Mouse (Mus musculus): Measurements from ENCODE around the gene Mgst2. TPM values are rescaled to one million over a fixed set of nuclear protein-coding genes. Genes with fewer than 3 reads are reported as not detected.

Mgst2 gene
- total and polyA plus RNA-seq, 3 experiments, result 48.8 to 147 (median 76.0) TPM

GRCm38 (mm10) chr3:51708375-51708745 lies 48.2 kb downstream of the Mgst2 start:
- H3K79me2 ChIP-seq (replicated peaks; ENCODE audit: control insufficient read depth, extremely low read depth, insufficient read depth, poor library complexity, severe bottlenecking), result no peaks in the 10 kb centered on the region
- peaks cover 9% of the 10 kb centered on the region for H3K9me3 ChIP-seq (replicated peaks; ENCODE audit: low read length)
- H3K36me3 ChIP-seq (replicated peaks in 1 of 2; ENCODE audit: control insufficient read depth in 1 of 2, insufficient read depth in 1 of 2, low read length in 1 of 2), result no peaks in the 10 kb centered on the region
- dilution Hi-C loops (cut with MboI; ENCODE audit: extremely low pct_ligation_motif_present, extremely low pct_unique_long_range_greater_than_20kb, low sequenced_read_pairs) (no loop called here), in situ Hi-C loops (cut with MboI; ENCODE audit: low pct_ligation_motif_present, low pct_unique_long_range_greater_than_20kb, low sequenced_read_pairs) (loop anchor here (10.0 to 25.0 kb wide), 2 partner anchors 304 to 536 kb away; no protein-coding TSS in a partner anchor)
- no peak for TF ChIP-seq MAX (IDR thresholded peaks at IDR 0.05; ENCODE audit: low read length)
- no peak for TF ChIP-seq PAX5 (IDR thresholded peaks at IDR 0.05; ENCODE audit: low read length)
- no peak for TF ChIP-seq E2F4 (IDR thresholded peaks at IDR 0.05; ENCODE audit: insufficient replicate concordance, low read depth, low read length)
- no peak for TF ChIP-seq BHLHE40 (IDR thresholded peaks at IDR 0.05; ENCODE audit: low read depth, low read length)
- no peak for TF ChIP-seq POLR2A (IDR thresholded peaks at IDR 0.05; ENCODE audit: low read depth, low read length)
- H3K27me3 ChIP-seq (replicated peaks), result no peaks in the 10 kb centered on the region
- no peak for DNase-seq (ENCODE audit: extremely low read depth)
- H3K9ac ChIP-seq (ENCODE audit: insufficient read depth, low read depth), result no peak overlapping the region
- H3K4me1 ChIP-seq (ENCODE audit: control insufficient read depth in 1 of 2, insufficient read depth in 2 of 2), result no peaks in the 10 kb centered on the region
- H3K4me3 ChIP-seq (replicated peaks in 1 of 3; ENCODE audit: low read depth in 2 of 3, low read length in 2 of 3, poor library complexity in 1 of 3), result no peak overlapping the region
- H3K27ac ChIP-seq (ENCODE audit: insufficient read depth, low read depth), result no peak overlapping the region
- H3K4me2 ChIP-seq (ENCODE audit: insufficient read depth, low read depth, poor library complexity, severe bottlenecking), result no peak overlapping the region

GRCm38 (mm10) chr3:51708746-51709411 lies 48.7 kb downstream of the Mgst2 start:
- H3K9me3 ChIP-seq (replicated peaks; ENCODE audit: low read length), result peaks cover 9% of the 10 kb centered on the region
- H3K79me2 ChIP-seq (replicated peaks; ENCODE audit: control insufficient read depth, extremely low read depth, insufficient read depth, poor library complexity, severe bottlenecking), result no peaks in the 10 kb centered on the region
- no peaks in the 10 kb centered on the region for H3K36me3 ChIP-seq (replicated peaks in 1 of 2; ENCODE audit: control insufficient read depth in 1 of 2, insufficient read depth in 1 of 2, low read length in 1 of 2)
- H3K4me1 ChIP-seq (ENCODE audit: control insufficient read depth in 1 of 2, insufficient read depth in 2 of 2), result no peaks in the 10 kb centered on the region
- no peak overlapping the region for H3K4me2 ChIP-seq (ENCODE audit: insufficient read depth, low read depth, poor library complexity, severe bottlenecking)
- no peak for DNase-seq (ENCODE audit: extremely low read depth)
- TF ChIP-seq ZNF384 (IDR thresholded peaks at IDR 0.05; ENCODE audit: low read depth, low read length) (no peak), TCF12 (IDR thresholded peaks at IDR 0.05; ENCODE audit: low read depth, low read length) (no peak), MYC (IDR thresholded peaks at IDR 0.05; ENCODE audit: low read depth, low read length) (no peak), RCOR1 (conservative IDR thresholded peaks at IDR 0.05; ENCODE audit: low read depth, low read length) (no peak), HCFC1 (IDR thresholded peaks at IDR 0.05; ENCODE audit: low read depth, low read length) (no peak), MAX (IDR thresholded peaks at IDR 0.05; ENCODE audit: low read length) (no peak), NRF1 (IDR thresholded peaks at IDR 0.05; ENCODE audit: low read depth, low read length) (no peak), NELFE (IDR thresholded peaks at IDR 0.05; ENCODE audit: low read depth, low read length) (no peak), ZC3H11A (IDR thresholded peaks at IDR 0.05; ENCODE audit: low read depth, low read length) (no peak), RAD21 (IDR thresholded peaks at IDR 0.05; ENCODE audit: low read depth, low read length) (no peak), JUN (IDR thresholded peaks at IDR 0.05; ENCODE audit: insufficient read depth, low read depth, low read length) (no peak), ELF1 (IDR thresholded peaks at IDR 0.05; ENCODE audit: low read depth, low read length) (no peak), CHD1 (IDR thresholded peaks at IDR 0.05; ENCODE audit: low read depth, low read length) (no peak), CTCF (conservative IDR thresholded peaks at IDR 0.05 in 1 of 2, IDR thresholded peaks at IDR 0.05 in 1 of 2; ENCODE audit: low read depth in 2 of 2, low read length in 2 of 2) (no peak), IRF4 (IDR thresholded peaks at IDR 0.05; ENCODE audit: low read depth, low read length) (no peak), MAFK (IDR thresholded peaks at IDR 0.05; ENCODE audit: insufficient replicate concordance, low read length) (no peak), JUND (conservative IDR thresholded peaks at IDR 0.05; ENCODE audit: low read depth, low read length) (no peak), MAZ (IDR thresholded peaks at IDR 0.05; ENCODE audit: low read depth, low read length) (no peak), MEF2A (IDR thresholded peaks at IDR 0.05; ENCODE audit: borderline replicate concordance, low read depth, low read length) (no peak), E2F4 (IDR thresholded peaks at IDR 0.05; ENCODE audit: insufficient replicate concordance, low read depth, low read length) (no peak)
- no peak overlapping the region for H3K4me3 ChIP-seq (replicated peaks in 1 of 3; ENCODE audit: low read depth in 2 of 3, low read length in 2 of 3, poor library complexity in 1 of 3)
- in situ Hi-C loops (cut with MboI; ENCODE audit: low pct_ligation_motif_present, low pct_unique_long_range_greater_than_20kb, low sequenced_read_pairs) (loop anchor here (10.0 to 25.0 kb wide), 2 partner anchors 303 to 536 kb away; no protein-coding TSS in a partner anchor), dilution Hi-C loops (cut with MboI; ENCODE audit: extremely low pct_ligation_motif_present, extremely low pct_unique_long_range_greater_than_20kb, low sequenced_read_pairs) (no loop called here)
- H3K27me3 ChIP-seq (replicated peaks), result no peaks in the 10 kb centered on the region
- H3K27ac ChIP-seq (ENCODE audit: insufficient read depth, low read depth), result no peak overlapping the region
- no peak overlapping the region for H3K9ac ChIP-seq (ENCODE audit: insufficient read depth, low read depth)
